Mouse (Mus musculus) kidney, postnatal 0 days (tissue): ENCODE data around the gene Ptpn20. TPM values are rescaled to one million over a fixed set of nuclear protein-coding genes. Genes with fewer than 3 reads are reported as not detected.

Experiments
- ATAC-seq: fragments of 200-750 bp; cut with Nextera tagmentation; replicated peaks from 2 replicates; pipeline ENCODE4 v1.8.0; 2017; ENCODE audit warnings: low read depth, moderate number of reproducible peaks, moderate TSS enrichment, moderate library complexity; ENCODE audit not compliant: low FRiP score
- DNase-seq: peaks from one replicate; pipeline ENCODE4 v3.0.0-alpha.2; 2016; ENCODE audit warnings: low spot score
- H3K27ac ChIP-seq: fragments of 300-500 bp; sonication (generic); 2 replicates; pipeline ENCODE4 v1.5.1; 2014; ENCODE audit warnings: mild to moderate bottlenecking
- H3K27me3 ChIP-seq: fragments of 300-500 bp; sonication (generic); 2 replicates; pipeline ENCODE4 v1.6.1; 2014; ENCODE audit warnings: low read length, mixed read lengths; ENCODE audit not compliant: insufficient read depth
- H3K36me3 ChIP-seq: fragments of 300-500 bp; sonication (generic); 2 replicates; pipeline ENCODE4 v1.6.1; 2014; ENCODE audit warnings: low read length, mixed read lengths; ENCODE audit not compliant: insufficient read depth
- H3K4me1 ChIP-seq: fragments of 300-500 bp; sonication (generic); replicated peaks from 2 replicates; pipeline ENCODE4 v1.6.1; 2014; ENCODE audit warnings: antibody characterized with exemption, low read length, mixed read lengths; ENCODE audit not compliant: insufficient read depth
- H3K4me2 ChIP-seq: fragments of 300-500 bp; sonication (generic); 2 replicates; pipeline ENCODE4 v1.6.1; 2014; ENCODE audit warnings: mild to moderate bottlenecking, low read length, moderate library complexity, mixed read lengths
- H3K4me3 ChIP-seq: fragments of 300-500 bp; sonication (generic); replicated peaks from 2 replicates; pipeline ENCODE4 v1.5.1; 2014; ENCODE audit warnings: low read depth, low read length
- H3K9ac ChIP-seq: fragments of 300-500 bp; sonication (generic); 2 replicates; pipeline ENCODE4 v1.6.1; 2014; ENCODE audit warnings: low read depth, low read length
- H3K9me3 ChIP-seq: fragments of 300-500 bp; sonication (generic); replicated peaks from 2 replicates; pipeline ENCODE4 v1.6.1; 2016; ENCODE audit warnings: low read length, inconsistent platforms, mixed read lengths
- CTCF ChIP-seq: IDR thresholded peaks from 2 replicates; pipeline ENCODE4 v1.5.1; 2016; ENCODE audit warnings: antibody characterized with exemption, low read depth, mild to moderate bottlenecking, moderate library complexity
- WGBS: fragments of 180-500 bp; shearing (Covaris S2); extraction: QIAGEN DNeasy Blood & Tissue Kit; methylation state at CpG from one replicate; pipeline ENCODE4 v1.1.7; 2014; 5-methylcytosine and 5-hydroxymethylcytosine counted together
- polyA plus RNA-seq: library from polyadenylated mRNA; unstranded; fragments of >200 nt; fragmentation: Nextera tagmentation; extraction: Ambion mirVana; gene quantifications from 2 replicates; pipeline ENCODE4 v1.2.1, GENCODE M21; 2015

Gene Ptpn20
- polyA plus RNA-seq, 1 experiment from 2014 or later, result not detected

DNA sequence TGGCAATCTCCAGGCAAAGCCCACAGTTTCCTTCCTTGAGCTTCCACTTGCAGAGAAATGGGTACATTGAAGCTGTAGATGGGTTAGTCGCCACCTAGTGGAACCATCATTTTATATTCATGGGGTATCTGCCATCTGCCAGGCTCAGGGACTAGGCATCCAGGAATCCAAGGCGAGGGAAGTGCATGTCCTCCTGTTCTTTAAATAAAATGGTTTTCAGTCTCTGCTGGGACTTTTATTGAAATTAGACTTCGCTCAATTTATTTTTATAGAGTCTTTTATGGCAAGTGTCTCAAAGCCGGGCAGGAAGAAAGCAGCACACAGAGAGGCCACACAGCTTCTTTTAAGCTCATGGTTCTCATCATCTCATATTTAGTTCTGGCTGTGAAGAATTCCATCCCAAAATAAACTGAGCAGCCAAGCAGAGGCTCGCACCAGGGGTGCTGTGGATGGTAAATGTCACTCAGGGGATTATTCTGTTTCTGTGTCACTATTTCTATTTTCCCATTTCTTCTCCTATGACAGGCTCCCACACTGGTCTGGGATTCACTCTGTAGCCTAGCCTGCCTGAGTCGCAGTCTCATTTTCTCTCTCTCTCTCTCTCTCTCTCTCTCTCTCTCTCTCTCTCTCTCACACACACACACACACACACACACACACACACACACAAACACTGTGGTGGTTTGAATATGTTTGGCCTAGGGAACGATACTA, 9.1 kb upstream of the Ptpn20 start:
- ATAC-seq (no peak), DNase-seq (no peak)
- no peaks in the 10 kb centered on the region for H3K9me3 ChIP-seq
- no peak overlapping the region for H3K4me3 ChIP-seq
- H3K27ac ChIP-seq, result no peak overlapping the region
- 59% methylated on average over 7 of the region's 7 CpGs for WGBS
- no peaks in the 10 kb centered on the region for H3K27me3 ChIP-seq
- H3K4me1 ChIP-seq, result no peaks in the 10 kb centered on the region
- no peaks in the 10 kb centered on the region for H3K36me3 ChIP-seq
- TF ChIP-seq CTCF, result peak; percentile 18; the same call in 1 of the 2 replicates
- no peak overlapping the region for H3K4me2 ChIP-seq
- no peak overlapping the region for H3K9ac ChIP-seq

DNA sequence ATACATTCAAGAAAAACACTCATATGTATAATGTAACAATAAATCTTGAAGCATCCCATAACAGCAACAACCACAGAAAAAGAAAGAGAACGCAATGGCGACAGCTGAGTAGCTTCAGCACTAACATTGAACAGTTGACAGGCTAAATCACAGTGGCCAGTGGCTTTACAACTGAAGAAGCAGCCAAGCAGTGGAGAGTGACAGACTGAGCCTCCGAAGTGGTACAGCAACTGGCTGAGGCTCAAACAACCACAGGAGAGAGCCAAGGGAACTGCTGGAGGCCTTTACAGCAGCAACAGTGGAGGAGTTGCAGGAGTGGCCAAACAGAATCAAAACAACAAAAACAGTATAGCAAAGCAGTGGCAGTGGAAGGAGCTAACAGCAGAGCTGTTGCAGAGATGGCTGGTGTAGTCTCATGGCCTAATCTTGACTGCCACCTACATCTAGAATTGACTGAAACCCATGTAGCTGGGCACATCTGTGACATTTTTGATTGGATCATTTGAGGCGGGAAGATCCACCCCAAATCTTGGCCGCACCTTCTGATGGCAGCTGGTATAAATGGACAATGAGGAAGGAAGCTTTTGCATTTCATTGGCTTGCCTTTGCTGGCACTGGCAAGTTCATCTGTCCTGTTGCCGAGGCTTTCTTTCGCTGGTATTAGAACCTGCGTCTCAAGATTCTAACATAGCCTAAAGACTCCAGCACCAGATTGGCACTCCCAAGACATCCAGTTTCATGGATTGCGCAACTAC, 9.5 kb downstream of the Ptpn20 start:
- WGBS, result 79% methylated on average over 9 of the region's 9 CpGs
- TF ChIP-seq CTCF, result no peak
- ATAC-seq (no peak), DNase-seq (peak; percentile 9)
- Histone ChIP-seq H3K4me3 (no peak overlapping the region), H3K9ac (no peak overlapping the region), H3K9me3 (no peaks in the 10 kb centered on the region), H3K36me3 (no peaks in the 10 kb centered on the region), H3K4me2 (no peak overlapping the region), H3K4me1 (no peaks in the 10 kb centered on the region), H3K27ac (no peak overlapping the region), H3K27me3 (no peaks in the 10 kb centered on the region)

DNA sequence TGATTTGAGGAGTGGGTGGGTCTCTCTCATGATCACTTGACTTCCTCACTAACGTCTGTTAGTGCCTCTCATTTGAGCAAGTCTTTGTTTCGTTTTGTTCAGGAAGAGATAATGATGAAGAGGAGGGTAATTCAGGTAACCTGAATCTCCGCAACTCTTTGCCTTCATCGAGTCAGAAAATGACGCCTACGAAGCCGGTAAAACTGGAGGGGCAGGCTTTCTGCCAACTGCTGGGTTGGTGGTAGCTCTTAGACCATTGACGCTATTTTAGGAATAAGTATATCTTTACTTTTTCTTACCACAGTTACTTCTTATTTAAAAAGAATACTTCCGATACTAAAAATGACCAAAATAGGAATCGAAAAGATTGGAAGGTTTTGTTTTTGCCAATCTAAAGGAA, 18.4 kb downstream of the Ptpn20 start:
- no peak overlapping the region for H3K4me2 ChIP-seq
- no peak overlapping the region for H3K27ac ChIP-seq
- no peak for DNase-seq
- no peaks in the 10 kb centered on the region for H3K27me3 ChIP-seq
- 80% methylated on average over 10 of the region's 10 CpGs for WGBS
- H3K36me3 ChIP-seq, result no peaks in the 10 kb centered on the region
- ATAC-seq, result no peak
- no peak overlapping the region for H3K4me3 ChIP-seq
- H3K9me3 ChIP-seq, result no peaks in the 10 kb centered on the region
- no peak overlapping the region for H3K9ac ChIP-seq
- TF ChIP-seq CTCF, result no peak
- no peaks in the 10 kb centered on the region for H3K4me1 ChIP-seq

DNA sequence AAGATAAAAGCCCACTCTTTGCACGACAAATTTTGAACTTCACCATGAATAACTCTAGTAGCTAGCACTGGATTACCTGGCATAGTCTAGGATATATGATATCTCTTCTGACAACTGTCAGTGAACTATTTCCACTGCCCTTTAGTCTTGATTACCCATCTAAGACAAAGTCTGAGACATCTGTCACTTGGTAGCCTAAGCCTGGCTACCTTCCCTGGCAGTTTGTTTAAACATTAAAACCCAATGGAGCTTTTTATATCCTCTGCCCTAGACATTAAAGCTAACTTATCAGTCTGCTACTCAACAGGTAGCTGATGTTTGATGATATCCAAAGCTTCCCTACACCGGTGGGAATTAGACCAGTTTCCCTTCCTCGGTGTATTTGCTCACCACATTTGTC, 36.0 kb downstream of the Ptpn20 start:
- 54% methylated on average over 3 of the region's 3 CpGs for WGBS
- H3K4me2 ChIP-seq, result no peak overlapping the region
- H3K9me3 ChIP-seq, result no peaks in the 10 kb centered on the region
- no peaks in the 10 kb centered on the region for H3K4me1 ChIP-seq
- no peak overlapping the region for H3K27ac ChIP-seq
- H3K4me3 ChIP-seq, result no peak overlapping the region
- H3K27me3 ChIP-seq, result no peaks in the 10 kb centered on the region
- H3K9ac ChIP-seq, result no peak overlapping the region
- DNase-seq, result no peak
- no peak for TF ChIP-seq CTCF
- no peak for ATAC-seq
- no peaks in the 10 kb centered on the region for H3K36me3 ChIP-seq

DNA sequence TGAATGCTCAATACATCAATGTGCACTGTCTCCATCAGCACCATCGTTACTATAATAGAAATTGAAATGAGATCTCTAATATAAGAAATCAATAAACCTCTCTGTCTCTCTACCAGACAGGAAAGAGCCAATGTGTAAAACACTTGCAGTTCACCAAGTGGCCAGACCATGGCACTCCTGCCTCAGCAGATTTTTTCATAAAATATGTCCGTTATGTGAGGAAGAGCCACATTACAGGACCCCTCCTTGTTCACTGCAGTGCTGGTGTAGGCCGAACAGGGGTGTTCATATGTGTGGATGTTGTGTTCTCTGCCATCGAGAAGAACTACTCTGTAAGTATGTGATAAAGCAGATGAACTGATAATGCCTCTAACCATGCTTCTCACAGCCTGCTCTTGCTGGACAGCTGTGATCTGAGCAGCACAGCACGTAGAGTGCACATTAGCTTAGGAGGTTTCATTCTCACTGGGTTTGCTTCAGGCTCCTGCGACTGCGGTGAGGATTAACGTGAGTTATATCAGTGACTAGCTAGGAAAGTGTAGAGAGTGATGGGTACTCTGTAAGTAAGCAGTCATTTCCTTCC, 43.9 kb downstream of the Ptpn20 start:
- ATAC-seq, result no peak
- no peaks in the 10 kb centered on the region for H3K27me3 ChIP-seq

DNA sequence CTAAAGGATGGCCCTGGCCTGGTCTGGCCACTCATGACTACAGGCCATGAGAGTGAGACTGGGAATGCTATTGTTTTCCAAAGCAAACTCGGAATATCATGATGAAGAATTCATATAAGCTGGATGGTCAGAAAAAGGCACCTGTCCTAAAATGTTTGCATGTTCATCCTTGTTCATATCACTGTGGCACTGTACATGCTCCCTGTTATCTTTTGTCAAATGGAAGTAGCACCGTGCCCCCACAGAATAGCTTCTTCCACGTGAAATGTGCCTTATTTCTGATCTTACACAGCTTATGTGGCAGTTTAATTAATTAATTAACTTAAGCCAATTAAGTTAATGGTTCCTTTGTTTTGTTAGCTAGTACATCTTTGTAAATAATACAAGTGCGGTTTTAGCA, 45.3 kb downstream of the Ptpn20 start:
- 84% methylated on average over 4 of the region's 4 CpGs for WGBS
- H3K4me3 ChIP-seq, result no peak overlapping the region
- no peak for ATAC-seq

More for the DNA sequence above, 43.9 kb downstream of the Ptpn20 start:
- no peak overlapping the region for H3K9ac ChIP-seq
- H3K9me3 ChIP-seq, result no peaks in the 10 kb centered on the region
- H3K27ac ChIP-seq, result no peak overlapping the region
- TF ChIP-seq CTCF, result peak; percentile 73
- no peaks in the 10 kb centered on the region for H3K36me3 ChIP-seq
- H3K4me1 ChIP-seq, result no peaks in the 10 kb centered on the region
- peak; percentile 59 for DNase-seq
- H3K4me2 ChIP-seq, result no peak overlapping the region
- no peak overlapping the region for H3K4me3 ChIP-seq
- 70% methylated on average over 8 of the region's 8 CpGs for WGBS

More for the DNA sequence above, 45.3 kb downstream of the Ptpn20 start:
- no peaks in the 10 kb centered on the region for H3K4me1 ChIP-seq
- no peaks in the 10 kb centered on the region for H3K27me3 ChIP-seq
- no peak for TF ChIP-seq CTCF
- DNase-seq, result no peak
- no peaks in the 10 kb centered on the region for H3K36me3 ChIP-seq
- no peak overlapping the region for H3K9ac ChIP-seq
- H3K9me3 ChIP-seq, result no peaks in the 10 kb centered on the region
- H3K4me2 ChIP-seq, result no peak overlapping the region
- no peak overlapping the region for H3K27ac ChIP-seq
